Mouse (Mus musculus): ENCODE data around the gene Rex2. TPM values are rescaled to one million over a fixed set of nuclear protein-coding genes. Genes with fewer than 3 reads are reported as not detected.
A peak's percentile ranks its signal among the peaks of the same experiment; 100 is the strongest.
"Not testable (repeated sequence)": the region's sequence is repeated elsewhere in the genome, so short reads cannot be mapped to it uniquely, and the experiment has no call there.

The Rex2 gene
- not detected in 2 replicates for polyA plus RNA-seq (2015; fragmentation: Nextera tagmentation; extraction: Ambion mirVana)

DNA sequence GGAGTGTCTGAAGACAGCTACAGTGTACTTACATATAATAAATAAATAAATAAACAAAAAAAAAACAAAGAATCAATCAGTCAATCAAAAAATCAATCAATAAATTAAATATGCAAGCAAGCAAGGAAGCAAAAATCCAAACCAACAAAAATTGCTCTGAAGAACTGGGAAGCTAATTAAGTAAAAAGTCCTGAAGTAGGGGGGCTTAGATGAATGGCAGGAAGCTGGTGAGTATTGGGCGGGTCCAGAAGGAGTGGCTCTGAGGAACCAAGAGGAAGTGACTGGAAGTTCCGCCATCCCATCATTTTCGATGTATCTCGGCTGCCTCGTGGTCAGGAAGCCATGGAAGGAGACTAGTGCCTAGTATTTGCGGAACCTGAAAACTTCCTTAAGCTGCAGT, at the start of gene Rex2:
Gene Rex2, plus strand, starts transcription at position 301 of the 400 bp plus-strand sequence.
- not testable (repeated sequence) for H3K27ac ChIP-seq; H3K4me2 ChIP-seq; H3K9me3 ChIP-seq (replicated peaks); H3K4me3 ChIP-seq; H3K36me3 ChIP-seq; H3K4me1 ChIP-seq (replicated peaks); H3K27me3 ChIP-seq; ATAC-seq (replicated peaks; ENCODE audit: insufficient number of reproducible peaks, insufficient read depth, low FRiP score, low read depth); H3K9ac ChIP-seq
- WGBS = no CpG with 5 or more reads among the region's 6 CpGs

DNA sequence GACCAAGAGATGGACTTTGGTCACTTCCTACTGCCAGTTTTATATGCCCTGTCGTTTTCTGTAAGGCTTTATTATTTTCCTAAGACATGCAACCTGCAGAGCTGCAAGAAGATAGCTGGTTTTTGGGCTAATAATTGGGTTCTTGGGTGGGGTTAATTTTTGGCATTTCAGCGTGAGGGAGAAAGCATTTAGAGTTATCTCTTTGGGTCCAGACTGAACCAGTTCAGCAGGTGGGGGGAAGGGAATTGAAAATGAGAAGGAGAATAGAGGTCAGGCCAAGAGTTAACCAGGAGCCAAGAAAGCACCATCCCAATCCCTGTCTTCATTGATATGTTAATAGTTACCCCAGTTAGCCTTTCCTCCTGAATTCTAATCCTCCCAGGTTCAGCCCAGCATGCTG, 45.1 kb upstream of the Rex2 start:
- H3K27me3 ChIP-seq; H3K4me1 ChIP-seq (replicated peaks); H3K36me3 ChIP-seq; H3K27ac ChIP-seq; H3K4me3 ChIP-seq; H3K4me2 ChIP-seq; H3K9me3 ChIP-seq (replicated peaks); ATAC-seq (replicated peaks; ENCODE audit: insufficient number of reproducible peaks, insufficient read depth, low FRiP score, low read depth); H3K9ac ChIP-seq: not testable (repeated sequence)
- WGBS = 15% methylated on average over 2 of the region's 2 CpGs

DNA sequence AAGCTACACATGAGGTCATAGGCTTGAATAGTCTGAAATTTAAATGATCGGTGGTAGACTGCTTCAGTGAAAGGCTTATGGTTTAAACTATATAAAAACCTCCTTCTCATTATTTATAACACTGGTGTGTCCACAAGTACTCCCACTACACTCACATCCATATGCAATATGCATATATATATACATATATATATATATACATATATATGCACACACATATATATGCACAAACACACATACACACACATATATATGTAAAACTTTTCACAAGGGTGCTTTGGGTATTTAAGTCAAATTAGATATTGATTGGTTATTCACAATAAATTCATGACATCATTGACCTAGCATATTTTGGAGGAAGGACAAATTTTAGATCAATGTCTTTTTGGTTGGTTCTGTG, 3.2 kb upstream of the Rex2 start:
- not testable (repeated sequence) for H3K27ac ChIP-seq; H3K4me1 ChIP-seq (replicated peaks); ATAC-seq (replicated peaks; ENCODE audit: insufficient number of reproducible peaks, insufficient read depth, low FRiP score, low read depth); H3K9ac ChIP-seq; H3K4me2 ChIP-seq; H3K27me3 ChIP-seq; H3K4me3 ChIP-seq; H3K9me3 ChIP-seq (replicated peaks); H3K36me3 ChIP-seq
- no CpG with 5 or more reads among the region's 1 CpGs for WGBS

DNA sequence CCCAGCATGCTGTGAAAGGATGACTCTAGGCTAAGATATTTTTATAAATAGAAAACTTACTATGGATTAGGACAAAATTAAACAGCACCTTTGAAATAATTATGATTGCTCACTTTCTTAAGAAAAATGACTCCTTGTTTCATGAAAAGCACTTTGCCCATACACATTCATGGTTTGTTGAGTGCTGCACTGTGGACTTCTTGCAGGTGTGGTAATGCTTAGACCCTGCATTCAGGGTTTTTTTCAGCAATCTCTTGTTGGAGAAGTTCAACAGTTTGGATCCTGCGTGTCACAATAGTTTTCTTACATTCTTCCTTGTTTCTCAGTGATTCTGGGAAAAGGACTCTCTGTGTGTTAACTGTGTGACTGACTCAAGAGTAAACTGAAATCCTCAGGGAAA, 4.7 kb downstream of the Rex2 start:
- not testable (repeated sequence) for ATAC-seq (replicated peaks; ENCODE audit: insufficient number of reproducible peaks, insufficient read depth, low FRiP score, low read depth); H3K9ac ChIP-seq; H3K9me3 ChIP-seq (replicated peaks); H3K4me3 ChIP-seq; H3K4me2 ChIP-seq; H3K27ac ChIP-seq; H3K27me3 ChIP-seq; H3K4me1 ChIP-seq (replicated peaks); H3K36me3 ChIP-seq
- 39% methylated on average over 1 of the region's 1 CpGs for WGBS

DNA sequence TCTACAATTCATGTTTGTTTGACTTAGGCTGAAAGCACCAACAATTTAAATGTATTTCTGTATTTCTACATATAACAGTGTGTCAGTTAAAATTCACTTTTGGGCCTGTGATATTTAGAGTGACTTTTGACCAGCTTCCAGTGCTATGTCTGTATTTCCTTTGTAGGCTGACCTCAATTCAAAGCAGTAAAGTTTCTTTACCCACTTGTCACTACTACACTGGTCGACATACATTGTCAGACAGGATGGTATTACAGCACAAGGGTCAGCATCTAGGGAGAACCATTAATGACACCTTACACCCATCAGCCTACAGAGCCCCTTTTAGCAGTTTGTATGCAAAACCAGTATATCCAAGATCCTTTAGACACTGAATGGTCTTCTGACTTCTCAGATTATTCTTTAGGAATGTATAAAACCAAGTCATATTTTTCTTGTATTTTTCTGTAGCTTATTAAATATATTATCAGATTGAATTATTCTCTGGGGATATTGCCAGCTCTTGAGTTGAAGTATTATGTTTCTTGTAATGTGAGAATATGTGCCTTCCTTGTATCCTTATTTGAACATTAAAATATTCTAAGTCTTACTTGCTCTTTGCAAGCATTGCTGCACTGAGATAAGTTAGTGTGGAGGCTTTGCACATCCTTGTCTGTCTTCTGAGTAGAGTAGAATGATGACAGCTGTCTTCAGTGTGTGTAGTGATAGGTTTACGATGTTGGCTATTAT, 9.8 kb downstream of the Rex2 start:
- H3K27me3 ChIP-seq; H3K4me1 ChIP-seq (replicated peaks); H3K9ac ChIP-seq; H3K4me3 ChIP-seq; H3K36me3 ChIP-seq; H3K9me3 ChIP-seq (replicated peaks); H3K4me2 ChIP-seq; H3K27ac ChIP-seq: not testable (repeated sequence)
- 84% methylated on average over 1 of the region's 2 CpGs for WGBS
- ATAC-seq (replicated peaks; ENCODE audit: insufficient number of reproducible peaks, insufficient read depth, low FRiP score, low read depth) = peak; percentile 43; the same call in 1 of the 2 replicates

DNA sequence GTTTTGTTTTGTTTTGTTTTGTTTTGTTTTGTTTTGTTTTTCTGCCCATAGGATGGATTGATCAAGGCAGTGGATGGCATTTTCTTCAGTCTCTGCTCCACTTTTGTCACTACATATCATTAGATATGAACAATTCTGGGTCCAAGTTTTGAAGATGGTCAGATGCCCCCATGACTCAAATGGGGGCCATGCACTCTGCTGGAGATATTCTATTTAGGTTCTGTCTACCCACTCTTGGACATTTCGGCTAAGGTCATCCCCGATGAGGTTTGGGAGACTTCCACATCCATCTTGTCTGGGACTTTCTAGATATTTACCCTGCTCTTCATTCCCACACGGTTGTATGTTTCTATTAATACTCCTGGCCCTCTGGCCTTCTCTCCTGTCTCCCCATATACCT, 42.1 kb downstream of the Rex2 start:
- H3K4me3 ChIP-seq; H3K27me3 ChIP-seq; H3K9ac ChIP-seq; ATAC-seq (replicated peaks; ENCODE audit: insufficient number of reproducible peaks, insufficient read depth, low FRiP score, low read depth); H3K36me3 ChIP-seq; H3K4me1 ChIP-seq (replicated peaks); H3K9me3 ChIP-seq (replicated peaks); H3K27ac ChIP-seq; H3K4me2 ChIP-seq: not testable (repeated sequence)
- WGBS = 77% methylated on average over 3 of the region's 3 CpGs

DNA sequence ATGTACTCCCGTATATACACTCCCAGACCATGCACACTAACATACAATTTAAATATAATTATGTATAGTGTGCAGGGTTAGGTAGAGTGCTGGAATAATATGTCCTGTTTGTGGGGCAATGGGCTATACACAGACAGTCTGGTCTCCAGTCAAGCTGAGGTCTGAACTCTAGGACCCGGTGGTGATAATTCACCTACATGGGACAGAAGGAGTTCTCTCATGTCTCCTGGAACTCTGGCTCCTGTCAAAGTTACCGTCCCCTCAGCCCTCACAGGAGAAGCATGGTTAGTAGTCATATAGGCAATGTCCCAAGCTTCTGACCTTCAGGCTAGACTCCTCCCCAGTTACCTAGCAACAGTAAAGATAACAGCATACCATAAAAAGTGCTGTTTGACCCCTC, 44.2 kb downstream of the Rex2 start:
- not testable (repeated sequence) for H3K4me2 ChIP-seq; H3K27me3 ChIP-seq; H3K4me3 ChIP-seq; H3K27ac ChIP-seq; H3K4me1 ChIP-seq (replicated peaks); H3K9me3 ChIP-seq (replicated peaks); ATAC-seq (replicated peaks; ENCODE audit: insufficient number of reproducible peaks, insufficient read depth, low FRiP score, low read depth); H3K36me3 ChIP-seq; H3K9ac ChIP-seq
- 64% methylated on average over 3 of the region's 3 CpGs for WGBS

DNA sequence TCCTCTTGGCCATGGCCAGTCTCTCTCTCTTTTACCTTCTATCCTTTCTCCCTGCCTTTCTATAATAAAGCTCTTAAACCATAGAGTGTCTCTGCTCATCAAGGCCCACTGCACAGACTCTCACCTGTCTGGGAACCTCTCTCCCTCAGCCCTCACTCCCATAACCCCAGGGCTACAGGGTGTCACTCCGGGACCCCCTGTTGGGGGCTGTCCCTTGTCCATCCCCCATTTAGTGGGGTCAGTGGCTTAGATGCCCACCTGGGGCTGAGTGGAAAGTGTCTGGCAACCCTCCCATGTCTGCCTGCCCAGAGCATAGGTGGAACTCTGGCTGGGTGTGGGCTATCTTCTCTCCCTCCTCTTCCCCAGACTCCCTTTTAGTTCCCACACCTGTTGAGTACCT, 44.7 kb downstream of the Rex2 start:
- H3K36me3 ChIP-seq; H3K4me2 ChIP-seq; ATAC-seq (replicated peaks; ENCODE audit: insufficient number of reproducible peaks, insufficient read depth, low FRiP score, low read depth); H3K9me3 ChIP-seq (replicated peaks); H3K27ac ChIP-seq; H3K4me1 ChIP-seq (replicated peaks); H3K27me3 ChIP-seq; H3K9ac ChIP-seq; H3K4me3 ChIP-seq: not testable (repeated sequence)
- WGBS = 51% methylated on average over 1 of the region's 1 CpGs

DNA sequence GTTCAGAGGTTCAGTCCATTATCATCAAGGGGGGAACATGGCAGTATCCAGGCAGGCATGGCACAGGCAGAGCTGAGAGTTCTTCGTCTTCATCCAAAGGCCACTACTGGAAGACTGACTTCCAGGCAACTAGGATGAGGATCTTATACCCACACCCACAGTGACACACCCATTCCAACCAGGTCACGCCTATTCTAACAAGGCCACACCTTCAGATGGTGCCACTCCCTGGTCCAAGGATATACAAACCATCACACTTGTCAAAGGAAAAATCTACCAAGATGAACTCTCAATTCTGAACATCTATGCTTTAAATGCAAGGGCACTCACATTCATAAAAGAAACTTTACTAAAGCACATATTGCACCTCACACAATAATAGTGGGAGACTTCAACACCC, 74.0 kb downstream of the Rex2 start:
- 51% methylated on average over 2 of the region's 2 CpGs for WGBS
- not testable (repeated sequence) for H3K9ac ChIP-seq; ATAC-seq (replicated peaks; ENCODE audit: insufficient number of reproducible peaks, insufficient read depth, low FRiP score, low read depth)

DNA sequence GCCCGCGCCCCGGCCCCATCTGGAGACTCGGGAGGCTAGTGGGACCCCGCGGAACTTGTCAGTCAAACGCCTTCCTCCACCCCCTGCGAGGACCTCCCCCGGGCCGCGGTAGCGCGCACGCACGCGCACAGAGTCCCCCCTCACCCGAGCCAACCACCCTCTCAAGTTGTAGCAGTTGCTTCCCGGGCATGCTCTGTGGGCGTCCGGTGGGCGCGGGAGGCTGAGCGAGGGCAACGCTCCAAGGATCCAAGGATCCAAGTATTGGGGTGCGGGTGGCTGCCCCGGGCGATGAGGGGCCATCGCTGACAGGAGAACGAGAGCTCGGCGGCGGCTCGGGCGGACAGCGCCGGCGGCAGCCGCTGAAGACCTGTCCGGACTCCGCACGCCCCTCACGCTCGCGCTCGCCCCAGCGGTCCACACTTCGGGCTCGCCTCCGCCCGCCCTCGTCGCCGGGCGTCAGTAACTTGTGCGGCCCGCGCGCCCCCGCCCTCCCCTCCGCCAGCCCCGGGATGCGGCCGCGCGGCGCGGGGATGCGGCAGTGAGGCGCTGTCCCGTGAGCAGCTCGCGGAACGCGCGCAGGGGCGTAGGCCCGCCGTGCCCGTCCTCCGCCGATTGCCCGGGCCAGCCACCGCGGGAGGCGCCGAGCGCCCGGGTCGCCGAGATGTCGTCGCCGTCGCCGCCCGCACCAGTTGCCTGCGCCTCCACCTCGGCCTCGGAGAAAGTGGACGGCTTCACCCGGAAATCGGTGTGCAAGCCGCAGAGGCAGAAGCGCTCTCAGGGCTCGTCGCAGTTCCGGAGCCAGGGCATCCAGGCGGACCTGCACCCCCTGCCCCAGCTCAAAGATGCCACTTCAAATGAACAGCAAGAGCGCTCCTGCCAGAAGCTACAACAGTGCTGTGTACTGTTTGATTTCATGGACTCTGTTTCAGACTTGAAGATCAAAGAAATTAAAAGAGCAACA, 80.3 kb downstream of the Rex2 start:
- H3K36me3 ChIP-seq; H3K9me3 ChIP-seq (replicated peaks); H3K4me1 ChIP-seq (replicated peaks); H3K27me3 ChIP-seq; H3K9ac ChIP-seq; H3K27ac ChIP-seq: not testable (repeated sequence)
- peak; percentile 72; the same call in 1 of the 2 replicates for ATAC-seq (replicated peaks; ENCODE audit: insufficient number of reproducible peaks, insufficient read depth, low FRiP score, low read depth)
- Histone ChIP-seq H3K4me3 (peak overlapping the region; percentile 50), H3K4me2 (peak overlapping the region; percentile 84)
- WGBS = 1% methylated on average over 105 of the region's 109 CpGs

More for the DNA sequence above, 74.0 kb downstream of the Rex2 start:
- not testable (repeated sequence) for H3K4me2 ChIP-seq; H3K4me1 ChIP-seq (replicated peaks); H3K36me3 ChIP-seq; H3K27ac ChIP-seq; H3K27me3 ChIP-seq; H3K9me3 ChIP-seq (replicated peaks); H3K4me3 ChIP-seq

DNA sequence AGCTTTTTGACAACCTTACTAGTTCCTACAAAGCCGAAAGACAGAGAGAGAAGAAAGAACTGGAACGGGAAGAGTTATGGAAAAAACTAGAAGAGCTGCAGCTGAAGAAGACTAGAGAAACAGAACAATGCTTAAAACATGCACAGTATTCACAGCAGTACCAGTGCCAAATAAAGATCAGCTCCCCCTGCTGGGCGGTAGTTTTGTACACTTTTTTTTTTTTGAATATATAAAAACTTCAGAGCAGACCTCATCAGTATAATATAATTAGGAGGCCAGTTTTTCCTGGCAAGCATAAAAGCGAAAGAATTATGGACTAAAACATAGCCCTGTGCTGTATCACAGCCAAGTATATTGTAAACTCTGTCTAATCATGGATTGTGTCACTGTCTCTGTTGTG, 82.2 kb downstream of the Rex2 start:
- not testable (repeated sequence) for H3K9me3 ChIP-seq (replicated peaks); H3K4me3 ChIP-seq; H3K27me3 ChIP-seq; H3K36me3 ChIP-seq; H3K9ac ChIP-seq; H3K4me1 ChIP-seq (replicated peaks); H3K27ac ChIP-seq; H3K4me2 ChIP-seq; ATAC-seq (replicated peaks; ENCODE audit: insufficient number of reproducible peaks, insufficient read depth, low FRiP score, low read depth)
- WGBS = 41% methylated on average over 4 of the region's 4 CpGs

Measured in heart, embryonic 15.5 days (tissue).